Mouse (Mus musculus): ENCODE data around the gene Sp1.

The Sp1 gene

DNA sequence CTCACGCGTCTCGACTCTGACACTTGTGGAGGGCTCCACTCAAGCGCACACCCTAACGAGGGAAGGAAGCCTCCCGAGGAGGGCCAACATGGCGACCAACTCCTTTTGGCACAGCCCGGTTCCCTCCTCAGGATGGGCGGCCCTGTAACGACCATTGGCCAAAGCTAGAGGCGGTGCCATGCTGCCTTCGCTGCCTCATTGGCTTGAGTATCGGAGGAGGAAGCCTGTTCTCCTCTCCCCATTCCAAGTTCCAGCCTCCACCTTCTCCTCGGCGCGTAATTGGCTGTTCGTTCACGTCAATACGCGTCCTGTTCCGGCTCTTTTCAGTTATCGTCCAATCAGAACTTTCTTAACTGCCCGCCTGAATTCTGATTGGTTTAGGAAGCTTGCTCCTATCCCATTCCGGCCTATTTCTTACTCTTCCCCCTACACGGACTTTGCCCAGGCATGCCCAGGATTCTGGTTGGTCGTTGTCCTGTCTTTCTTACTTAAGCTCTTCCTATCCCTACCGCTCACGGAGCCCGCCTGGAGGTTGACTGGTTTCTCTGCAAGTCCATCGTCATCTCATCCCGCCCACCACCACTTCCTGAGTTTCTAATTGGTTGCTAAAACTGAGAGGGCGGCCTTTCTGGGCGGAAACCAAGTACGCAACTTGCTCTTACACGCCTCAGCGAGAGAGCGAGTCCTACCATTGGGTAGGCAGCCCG, at the start of gene Sp1:
Gene Sp1, plus strand, starts transcription at position 655 of the 707 bp plus-strand sequence.
- peak; percentile 100 for DNase-seq (ENCODE audit: low read depth, low spot score)

DNA sequence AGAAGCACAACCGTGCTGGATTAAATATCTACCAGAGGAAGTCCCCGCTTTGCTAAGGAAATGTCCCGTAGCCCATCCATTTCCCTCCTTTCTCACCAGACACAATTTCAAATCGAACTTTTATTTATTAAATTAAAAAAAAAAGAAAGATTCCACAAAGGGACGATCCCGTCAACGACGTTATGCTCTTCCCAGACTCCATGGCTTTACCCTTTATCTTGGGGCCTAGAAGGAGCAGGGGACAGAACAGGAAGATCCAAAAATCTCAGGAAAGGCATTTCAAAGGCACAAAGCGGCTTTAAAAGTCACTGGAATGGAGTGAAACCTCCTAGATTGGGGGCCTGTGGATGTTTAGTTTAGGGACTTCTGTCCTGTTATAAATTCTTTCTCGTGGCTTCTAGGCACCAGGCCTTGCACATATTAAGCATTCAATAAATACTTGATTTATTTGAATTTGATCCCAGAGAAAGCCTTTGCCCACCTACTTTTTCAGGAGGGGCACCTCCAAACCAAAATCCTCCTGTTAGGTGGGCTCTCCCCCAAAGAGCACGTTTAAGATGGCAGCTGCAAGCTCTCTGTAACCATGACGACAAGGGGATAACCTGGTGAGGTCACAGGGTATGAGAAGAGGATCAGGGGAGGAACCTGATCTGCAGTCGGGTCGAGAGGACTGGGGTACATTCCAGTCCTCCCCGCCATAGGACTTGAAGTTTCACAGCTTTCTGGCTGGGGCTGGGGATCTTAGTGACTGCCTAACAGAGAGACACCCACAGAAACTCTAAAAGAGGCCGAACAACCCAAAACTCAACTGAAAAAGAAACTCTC, 49.2 kb upstream of the Sp1 start:
- peak; percentile 60 for DNase-seq (ENCODE audit: low read depth, low spot score)

DNA sequence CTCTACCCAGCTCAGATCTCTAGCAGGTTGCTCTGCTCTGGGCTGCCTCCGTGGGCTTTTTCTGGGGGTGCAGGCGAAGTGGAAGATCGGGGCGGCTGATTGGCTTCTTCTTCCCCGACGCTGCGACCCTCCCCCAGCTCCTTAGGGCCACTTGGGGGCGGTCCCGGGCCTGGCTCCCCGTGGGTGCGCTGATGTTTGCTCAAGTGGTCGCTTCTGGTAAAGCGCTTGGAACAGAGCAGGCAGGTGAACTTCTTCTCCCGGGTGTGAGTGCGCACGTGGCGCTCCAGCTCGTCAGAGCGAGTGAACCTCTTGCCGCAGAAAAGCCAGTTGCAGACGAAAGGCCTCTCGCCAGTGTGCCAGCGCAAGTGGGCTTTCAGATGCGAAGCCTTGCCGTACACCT, 47.8 kb upstream of the Sp1 start:
- peak; percentile 80 for DNase-seq (ENCODE audit: low read depth, low spot score)

DNA sequence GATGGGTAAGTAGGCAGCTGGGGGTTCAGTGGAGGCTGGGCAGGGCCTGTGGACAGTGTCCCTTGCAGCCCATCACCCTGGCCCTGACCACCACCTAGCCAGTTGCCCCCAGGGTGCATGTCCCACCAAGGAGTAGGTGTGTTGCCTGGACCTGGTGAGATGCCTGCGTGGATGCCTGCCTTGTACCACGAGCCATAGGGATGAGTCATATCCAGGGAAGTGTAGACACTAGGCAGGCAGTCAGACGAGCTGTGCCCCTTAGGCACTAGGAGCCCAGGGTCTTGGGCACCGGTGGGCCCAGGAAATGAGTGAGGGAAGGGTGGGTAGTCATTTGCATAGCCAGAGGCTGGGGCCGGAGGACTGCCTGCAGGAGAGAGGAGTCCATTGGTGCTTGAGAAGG, 47.1 kb upstream of the Sp1 start:
- no peak for DNase-seq (ENCODE audit: low read depth, low spot score)

DNA sequence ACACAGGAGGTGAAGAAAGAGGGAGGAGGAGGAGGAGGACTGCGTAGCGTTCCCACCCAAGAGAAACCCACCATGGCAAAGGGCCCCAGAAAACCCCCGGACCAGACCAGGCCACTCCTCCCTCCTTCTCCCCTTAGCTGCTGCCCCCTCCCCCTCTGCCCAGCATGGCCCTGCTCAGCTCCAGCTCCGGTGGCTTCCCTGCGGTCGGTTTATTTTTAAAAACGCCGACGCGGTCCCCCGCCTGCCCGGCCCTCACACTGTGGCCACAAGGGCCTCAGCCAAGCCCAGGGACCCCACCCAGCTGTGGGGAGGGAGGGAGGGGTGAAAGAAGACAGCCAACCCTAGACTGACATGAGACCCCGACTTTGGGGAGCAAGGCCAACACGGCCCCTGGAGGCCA, 43.3 kb upstream of the Sp1 start:
- DNase-seq (ENCODE audit: low read depth, low spot score) = no peak

DNA sequence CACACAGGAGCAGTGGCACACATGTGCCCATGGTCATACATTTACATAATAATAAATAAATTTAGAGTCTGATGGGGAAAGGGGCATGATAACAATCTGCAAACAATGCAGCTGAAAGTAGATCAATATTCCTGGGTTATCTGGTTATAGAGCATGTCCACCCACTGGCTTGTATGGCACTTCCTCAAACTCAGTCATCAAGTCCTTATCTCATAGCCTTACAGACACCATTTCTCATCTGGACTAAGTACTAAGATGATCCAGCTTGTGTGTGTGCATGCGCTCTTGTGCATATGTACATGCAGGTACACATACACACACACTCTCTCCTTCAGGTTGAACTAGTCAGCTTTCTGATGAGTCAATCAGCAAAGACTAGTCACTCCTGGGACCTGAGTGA, 41.3 kb upstream of the Sp1 start:
- DNase-seq (ENCODE audit: low read depth, low spot score) = no peak

DNA sequence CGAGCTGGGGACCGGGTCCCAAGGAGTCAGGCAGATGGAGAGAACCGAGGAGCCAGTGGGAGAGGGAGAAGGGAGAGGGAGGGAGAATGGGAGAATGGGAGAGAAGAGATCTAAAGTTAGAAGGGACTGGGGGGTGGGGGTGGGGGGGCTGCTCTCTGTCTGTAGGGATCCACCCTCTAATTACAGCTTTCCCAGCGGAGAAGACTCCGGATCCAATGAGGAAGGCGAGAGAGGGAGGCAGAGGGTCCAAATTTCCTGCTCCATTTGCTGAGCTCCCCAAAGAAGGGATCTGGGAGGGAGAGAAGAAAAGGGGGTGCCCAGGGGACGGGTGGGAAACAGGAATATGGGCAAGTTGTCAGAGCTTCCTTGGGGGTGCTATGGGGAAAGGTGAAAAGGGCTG, 39.7 kb upstream of the Sp1 start:
- no peak for DNase-seq (ENCODE audit: low read depth, low spot score)

DNA sequence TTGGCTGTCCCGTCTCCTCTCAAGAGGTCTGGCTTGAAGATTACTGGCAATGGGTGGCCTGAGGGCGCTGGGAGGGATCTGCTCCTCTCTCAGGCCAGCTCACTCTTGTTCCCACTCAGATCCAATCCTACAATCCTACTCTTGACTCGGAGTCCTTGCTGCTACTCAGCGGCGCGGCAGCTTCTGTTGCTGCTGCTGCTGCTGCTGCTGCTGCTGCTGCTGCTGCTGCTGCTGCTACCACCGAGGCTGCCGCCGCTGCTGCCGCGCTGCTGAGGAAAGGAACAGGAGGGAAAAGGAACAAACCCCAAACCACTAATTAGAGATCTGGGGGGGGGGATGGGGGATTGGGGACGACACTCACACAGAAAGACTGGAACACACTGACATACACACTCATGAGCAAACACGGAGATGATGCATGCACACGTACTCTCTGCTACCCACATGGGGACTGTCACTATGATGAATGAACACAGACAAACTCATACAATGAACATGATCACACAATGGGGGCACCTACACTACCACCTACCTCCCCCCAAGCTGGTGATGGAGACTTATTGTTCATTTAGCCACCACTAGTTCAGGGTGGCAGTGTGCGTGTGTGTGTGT, 39.1 kb upstream of the Sp1 start, which contains the start of gene Sp7:
Gene Sp7, minus strand, starts transcription at position 450 of the 612 bp plus-strand sequence.
- no peak for DNase-seq (ENCODE audit: low read depth, low spot score)

DNA sequence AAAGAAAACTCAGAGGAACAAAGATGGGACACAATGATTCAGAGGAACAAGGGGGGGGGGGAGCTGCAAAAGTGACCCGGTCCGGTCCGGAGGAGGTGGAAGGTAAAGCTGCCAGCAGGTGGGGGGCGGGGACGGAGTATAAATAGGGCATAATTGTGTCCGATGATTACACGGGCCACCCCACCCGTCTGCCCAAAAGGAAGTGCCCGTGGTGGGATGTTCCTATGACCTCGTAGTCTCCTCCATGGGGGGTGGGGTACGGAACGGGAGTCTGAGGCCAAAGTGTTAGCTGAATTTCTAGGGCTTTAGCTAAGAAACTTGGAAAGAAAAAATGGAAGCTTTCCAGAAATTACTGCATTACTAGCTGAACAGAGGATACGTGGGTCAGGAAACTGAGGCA, 36.0 kb upstream of the Sp1 start:
- DNase-seq (ENCODE audit: low read depth, low spot score) = no peak

DNA sequence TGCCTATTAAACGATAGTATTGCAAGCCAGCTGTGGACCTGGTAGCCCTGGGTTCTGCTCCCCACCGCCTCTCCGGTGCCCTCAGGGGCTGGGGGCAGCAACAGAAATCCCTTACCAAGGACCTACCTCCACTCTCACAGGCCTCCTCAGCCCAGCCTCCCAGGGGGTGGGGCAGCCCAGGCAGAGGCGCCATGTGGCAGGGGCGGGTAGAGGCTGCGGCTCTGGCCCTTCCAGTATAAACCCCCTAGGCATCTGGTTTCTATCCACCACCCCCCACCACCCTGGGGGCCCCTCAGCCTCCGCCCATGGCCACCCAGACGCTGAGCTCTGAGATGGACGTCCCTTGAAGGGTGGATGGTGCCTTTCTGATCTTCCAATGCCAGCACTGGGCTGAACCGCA, 35.2 kb upstream of the Sp1 start:
- no peak for DNase-seq (ENCODE audit: low read depth, low spot score)

DNA sequence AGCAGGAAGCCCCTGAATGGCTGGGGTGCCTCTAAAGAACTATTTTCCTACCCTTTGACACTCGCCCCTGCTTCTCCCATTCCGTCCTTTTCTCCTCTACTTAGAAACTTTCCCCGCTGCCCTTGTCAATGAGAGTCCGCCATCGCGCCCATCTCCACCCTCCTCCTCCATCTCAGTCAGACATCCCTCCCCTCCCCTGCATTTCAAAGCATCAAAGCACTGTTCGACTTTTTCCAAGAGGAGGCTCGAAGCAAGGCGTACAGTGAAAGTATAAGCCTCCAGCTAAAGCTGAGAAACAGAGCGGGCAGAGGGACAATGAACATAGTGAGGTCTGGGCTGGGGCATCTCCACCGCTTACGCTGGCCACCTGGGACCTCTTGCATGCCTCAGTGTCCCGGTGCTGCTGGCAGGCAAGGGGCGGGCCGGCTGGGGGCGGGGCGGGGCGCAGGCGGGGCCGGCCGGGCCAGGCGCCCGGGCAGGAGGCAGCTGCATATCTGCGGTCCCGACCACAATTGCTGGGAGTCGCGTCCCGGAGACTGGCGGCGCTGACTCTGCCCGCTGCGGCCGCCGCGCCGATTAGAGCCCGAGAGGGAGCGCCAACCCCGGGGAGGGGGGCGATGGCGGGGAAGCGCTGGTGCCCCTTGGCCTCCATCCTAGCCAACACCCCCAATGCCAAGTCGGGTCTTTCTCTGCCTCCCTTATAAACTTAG, 29.3 kb upstream of the Sp1 start:
- DNase-seq (ENCODE audit: low read depth, low spot score) = peak; percentile 68

DNA sequence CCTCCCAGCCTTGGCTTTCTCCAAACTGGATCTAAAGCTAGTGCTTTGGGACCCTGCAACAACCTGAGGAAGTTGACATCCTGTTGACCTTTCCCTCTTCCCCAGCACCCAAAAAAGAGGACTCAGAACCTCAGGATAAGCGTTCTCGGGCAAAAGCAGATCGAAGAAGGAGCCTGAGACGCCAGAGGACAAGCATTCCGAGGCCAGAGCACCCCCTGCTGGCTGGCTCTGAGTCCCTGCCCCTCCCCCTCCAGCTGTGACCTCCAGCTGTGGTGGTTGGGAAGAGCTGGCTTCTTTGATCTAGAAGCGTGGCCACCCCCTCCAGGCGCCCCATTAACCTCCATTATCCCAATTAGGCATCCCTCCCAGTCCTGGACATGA, 28.8 kb upstream of the Sp1 start:
- peak; percentile 87 for DNase-seq (ENCODE audit: low read depth, low spot score)

DNA sequence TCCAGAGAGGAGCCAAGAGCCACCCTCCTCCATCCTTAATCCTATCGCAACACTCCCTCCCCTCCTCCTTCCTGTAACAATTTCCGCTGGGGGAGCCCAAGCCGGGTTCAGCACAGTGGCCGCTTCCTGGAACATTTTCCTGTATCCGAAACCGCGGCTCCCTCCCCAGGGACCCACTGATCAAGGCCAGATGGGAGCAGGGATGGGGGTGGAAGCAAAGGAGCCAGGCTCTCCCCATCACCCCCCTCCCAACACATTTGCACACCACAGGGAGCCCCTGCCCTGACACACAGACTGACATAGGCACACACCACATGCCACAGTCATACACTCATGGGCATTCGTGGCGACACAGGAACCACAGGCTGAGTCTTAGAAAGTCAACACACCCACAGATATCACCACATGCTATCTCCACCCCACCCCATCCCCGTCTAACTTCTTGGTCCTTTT, 28.1 kb upstream of the Sp1 start:
- DNase-seq (ENCODE audit: low read depth, low spot score) = peak; percentile 64

DNA sequence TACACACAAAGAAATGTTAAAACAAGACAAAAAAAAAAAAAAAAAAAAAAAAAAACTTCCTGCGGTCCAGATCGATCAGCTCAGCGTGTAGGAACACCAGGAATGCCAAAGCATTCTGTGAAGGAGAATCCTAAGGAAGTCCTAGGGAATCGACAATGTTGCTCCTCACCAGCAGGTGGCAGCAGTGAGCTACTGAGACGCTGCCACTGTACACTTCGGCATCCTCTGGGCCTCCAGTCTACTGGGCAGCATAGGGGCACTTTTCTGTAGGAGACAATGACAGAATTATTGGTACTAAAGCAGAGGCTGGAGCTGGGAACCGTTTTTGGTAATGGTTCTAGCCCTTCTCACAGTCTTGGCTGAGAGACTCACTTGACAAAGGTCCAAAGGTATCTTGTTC, 24.4 kb upstream of the Sp1 start:
- DNase-seq (ENCODE audit: low read depth, low spot score) = peak; percentile 90

DNA sequence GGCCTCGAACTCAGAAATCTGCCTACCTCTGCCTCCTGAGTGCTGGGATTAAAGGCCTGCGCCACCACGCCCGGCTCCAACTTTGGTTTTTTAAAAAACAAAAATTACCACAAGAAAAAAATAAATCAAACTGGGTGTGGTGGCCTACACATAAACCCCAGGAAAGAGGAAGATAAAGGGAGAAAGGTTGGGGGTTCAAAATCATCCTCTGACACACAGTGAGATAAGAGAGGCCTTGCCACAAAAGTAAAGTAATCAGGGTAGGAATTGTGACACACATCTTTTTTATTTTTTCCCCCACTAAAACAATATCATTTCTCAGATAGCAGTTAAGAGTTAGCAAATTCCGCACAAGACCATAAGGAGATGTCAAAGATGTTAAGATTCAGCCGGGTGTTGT, 22.3 kb upstream of the Sp1 start:
- no peak for DNase-seq (ENCODE audit: low read depth, low spot score)

DNA sequence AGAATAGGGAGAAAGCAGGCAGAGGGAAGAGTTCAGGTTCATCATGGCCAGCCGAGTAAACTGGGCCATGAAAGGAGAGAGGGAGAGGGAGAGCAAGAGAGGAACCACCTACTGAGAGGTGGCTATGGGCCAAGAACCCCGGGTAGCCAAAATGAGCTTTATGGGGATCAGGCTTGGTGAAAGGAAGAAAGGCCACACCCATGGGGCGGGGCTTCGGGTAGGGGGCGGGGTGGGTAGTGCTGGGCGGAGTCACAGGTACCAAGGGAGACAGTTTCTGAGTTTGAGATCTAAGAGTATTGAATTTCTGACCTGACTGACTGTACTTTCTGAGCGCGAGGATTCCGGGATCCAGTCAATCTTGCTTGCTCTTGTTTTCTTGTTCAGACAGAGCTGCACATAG, 19.3 kb upstream of the Sp1 start:
- peak; percentile 86 for DNase-seq (ENCODE audit: low read depth, low spot score)

DNA sequence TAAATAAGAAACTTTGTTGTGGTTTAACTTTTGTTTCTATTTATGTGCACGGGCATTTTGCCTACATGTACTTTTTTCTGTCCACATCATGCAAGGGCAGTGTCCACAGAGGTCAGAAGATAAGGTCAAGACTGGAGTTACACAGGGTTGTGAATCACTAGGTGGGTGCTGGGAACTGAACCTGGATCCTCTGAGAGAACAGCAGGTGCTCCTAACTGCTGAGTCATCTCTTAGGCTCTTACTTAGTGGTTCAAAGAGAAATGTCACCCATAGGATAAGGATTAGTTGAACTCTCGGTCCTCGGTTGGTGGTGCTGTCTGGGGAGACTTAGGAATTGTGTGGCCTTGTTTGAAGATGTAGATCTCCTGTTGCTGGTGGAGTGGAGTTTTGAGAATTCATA, 17.0 kb upstream of the Sp1 start:
- peak; percentile 50 for DNase-seq (ENCODE audit: low read depth, low spot score)

DNA sequence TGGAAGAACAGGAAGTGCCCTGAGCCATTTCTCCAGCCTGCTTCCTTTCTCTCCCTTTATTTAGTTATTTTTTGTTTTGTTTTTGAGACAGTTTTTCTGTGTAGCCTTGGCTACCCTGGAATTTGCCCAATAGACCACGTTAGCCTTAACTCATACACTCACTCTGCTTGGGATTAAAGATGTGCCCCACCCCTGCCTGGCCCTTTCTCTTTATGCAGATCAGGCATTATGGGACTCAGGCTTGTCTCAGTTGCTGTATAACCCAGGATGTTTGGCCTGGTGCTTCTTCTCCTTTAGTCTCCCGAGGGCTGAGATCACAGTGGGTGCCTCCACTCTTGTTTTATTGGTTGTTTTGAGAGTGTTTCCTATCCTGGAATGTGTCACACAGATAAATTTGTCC, 13.4 kb upstream of the Sp1 start:
- DNase-seq (ENCODE audit: low read depth, low spot score) = peak; percentile 59

DNA sequence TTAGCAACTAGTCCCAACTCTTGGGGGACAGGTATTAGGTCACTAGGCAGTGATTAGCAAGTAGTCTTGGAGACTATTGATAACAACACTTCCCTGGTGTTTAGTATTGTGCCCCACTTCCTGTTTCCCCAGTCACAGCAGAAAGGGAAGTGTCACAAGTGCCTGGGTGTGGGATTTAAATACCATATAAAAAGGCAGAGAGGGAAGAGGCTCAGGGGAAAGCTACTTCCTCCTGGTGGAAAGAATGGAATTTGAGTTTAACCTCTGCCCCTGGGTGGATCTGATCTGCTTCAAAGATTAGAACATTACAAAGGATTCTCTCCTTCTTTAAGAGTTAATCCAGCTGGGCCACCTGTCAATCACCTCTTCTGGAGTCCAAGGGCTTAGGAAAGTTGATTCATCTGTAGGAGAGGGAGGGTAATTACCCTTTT, 12.3 kb upstream of the Sp1 start:
- peak; percentile 100 for DNase-seq (ENCODE audit: low read depth, low spot score)

DNA sequence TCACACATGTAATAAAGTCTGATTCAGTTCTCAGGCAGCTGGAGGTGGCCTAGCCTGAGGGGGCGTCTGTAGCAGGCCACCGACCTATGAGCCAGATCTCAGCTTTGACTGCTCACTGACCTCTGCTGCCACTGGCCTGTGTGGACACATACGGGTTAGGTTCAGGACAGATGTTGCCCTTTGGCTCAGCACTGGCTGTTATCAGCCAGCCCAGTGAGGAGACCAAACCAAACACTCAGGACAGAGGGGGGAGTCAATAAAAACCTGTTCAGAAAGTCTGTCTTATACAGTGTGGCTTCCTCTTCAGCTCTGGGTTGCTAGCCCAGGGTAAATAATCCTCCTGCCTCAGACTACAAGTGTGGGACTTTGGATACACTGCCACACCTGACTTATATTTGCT, 10.9 kb upstream of the Sp1 start:
- peak; percentile 51 for DNase-seq (ENCODE audit: low read depth, low spot score)

DNA sequence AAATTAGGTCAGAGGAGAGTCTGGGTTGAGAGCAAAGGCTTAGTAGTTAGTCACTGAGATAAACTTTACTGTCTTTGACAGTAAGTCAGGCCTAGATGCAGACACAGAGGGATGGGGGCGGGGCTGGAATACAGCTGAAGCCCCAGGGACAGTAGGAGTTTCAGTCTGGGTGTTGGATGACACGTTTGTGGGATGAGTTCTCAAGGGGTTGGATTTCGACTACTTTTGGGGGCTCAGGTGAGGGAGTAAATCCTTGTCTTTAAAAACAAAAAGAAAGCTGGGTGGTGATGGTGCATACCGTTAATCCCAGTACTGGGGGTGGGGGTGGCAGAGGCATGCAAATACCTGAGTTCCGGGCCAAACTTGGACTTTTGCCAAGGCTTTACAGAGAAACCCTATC, 7.3 kb upstream of the Sp1 start:
- peak; percentile 91 for DNase-seq (ENCODE audit: low read depth, low spot score)

Measured in R1 (cell line).